Mouse (Mus musculus): ENCODE data around the gene P2rx4. TPM values are rescaled to one million over a fixed set of nuclear protein-coding genes. Genes with fewer than 3 reads are reported as not detected.

Gene P2rx4
- polyA plus RNA-seq (2015; fragmentation: Illumina TruSeq; extraction: RNeasy Lipid Tissue Mini Kit (QIAGEN cat#74804); ENCODE audit: insufficient read depth, low read depth, low replicate concordance): 16.5 TPM

DNA sequence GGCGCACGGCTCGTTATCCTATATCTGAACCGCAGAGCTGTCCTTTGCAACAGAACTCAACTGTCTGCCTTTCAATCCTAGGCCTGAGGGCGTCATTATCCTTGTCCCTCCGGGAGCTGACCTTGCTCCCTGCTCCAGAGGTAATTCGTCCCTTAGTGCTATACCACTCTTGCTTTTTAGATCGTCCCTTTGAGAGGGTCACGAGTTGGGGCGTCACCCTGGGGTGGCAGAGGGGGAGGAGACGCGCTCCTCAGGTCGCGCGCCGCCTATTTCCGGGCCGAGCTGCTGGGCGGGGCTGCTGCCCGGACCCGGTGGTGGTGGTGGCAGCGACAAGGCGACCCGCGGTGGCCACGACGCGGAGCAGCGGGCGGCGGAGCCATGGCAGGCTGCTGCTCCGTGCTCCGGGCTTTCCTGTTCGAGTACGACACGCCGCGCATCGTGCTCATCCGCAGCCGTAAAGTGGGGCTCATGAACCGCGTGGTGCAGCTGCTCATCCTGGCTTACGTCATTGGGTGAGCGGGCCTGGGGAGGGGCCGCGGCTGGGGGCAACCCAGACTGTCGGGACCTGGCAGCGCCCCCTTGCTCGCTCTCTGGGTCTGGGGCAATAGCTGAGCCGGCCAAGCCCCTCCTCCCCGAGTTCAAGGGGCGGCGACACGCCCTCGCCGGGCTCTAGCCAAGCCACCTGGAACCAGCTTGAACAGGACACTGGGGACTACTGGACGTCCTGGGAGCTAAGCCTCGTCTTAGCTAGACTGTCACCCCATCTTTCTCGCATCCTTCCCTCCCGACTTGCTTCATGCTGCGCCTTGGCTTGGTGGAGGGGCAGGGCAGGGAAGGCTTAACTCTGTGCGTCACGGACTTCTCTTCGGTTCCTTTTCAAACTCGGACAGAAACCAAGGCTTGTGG, at the start of gene P2rx4:
TSS of gene P2rx4 (plus strand) at position 269 of the 906 bp plus-strand sequence.

Other genes starting within 250 kb of the P2rx4 start
- 41.6 TPM for gene Atp2a2, start 205.3 kb upstream of the P2rx4 start, polyA plus RNA-seq (2015; fragmentation: Illumina TruSeq; extraction: RNeasy Lipid Tissue Mini Kit (QIAGEN cat#74804); ENCODE audit: insufficient read depth, low read depth, low replicate concordance)
- gene Ift81, start 93.0 kb upstream of the P2rx4 start, polyA plus RNA-seq (2015; fragmentation: Illumina TruSeq; extraction: RNeasy Lipid Tissue Mini Kit (QIAGEN cat#74804); ENCODE audit: insufficient read depth, low read depth, low replicate concordance): 4.4 TPM
- 3.3 TPM for gene P2rx7, start 63.6 kb upstream of the P2rx4 start, polyA plus RNA-seq (2015; fragmentation: Illumina TruSeq; extraction: RNeasy Lipid Tissue Mini Kit (QIAGEN cat#74804); ENCODE audit: insufficient read depth, low read depth, low replicate concordance)
- 7.6 TPM for gene Camkk2, start 71.9 kb downstream of the P2rx4 start, polyA plus RNA-seq (2015; fragmentation: Illumina TruSeq; extraction: RNeasy Lipid Tissue Mini Kit (QIAGEN cat#74804); ENCODE audit: insufficient read depth, low read depth, low replicate concordance)
- 85.3 TPM for gene Anapc5, start 113.8 kb downstream of the P2rx4 start, polyA plus RNA-seq (2015; fragmentation: Illumina TruSeq; extraction: RNeasy Lipid Tissue Mini Kit (QIAGEN cat#74804); ENCODE audit: insufficient read depth, low read depth, low replicate concordance)
- gene Rnf34, start 142.5 kb downstream of the P2rx4 start, polyA plus RNA-seq (2015; fragmentation: Illumina TruSeq; extraction: RNeasy Lipid Tissue Mini Kit (QIAGEN cat#74804); ENCODE audit: insufficient read depth, low read depth, low replicate concordance): 2.2 TPM

Data from pancreas, adult 10 weeks (tissue).